10 mouse cellular contexts compared by ENCODE assay signal in genomic region chr10:59451839-59452238, GRCm38 (mm10). TPM values are rescaled to one million over a fixed set of nuclear protein-coding genes. Genes with fewer than 3 reads are reported as not detected.
DNase-seq lines count a peak whose midpoint lies in the region; ATAC-seq lines count a peak whose summit lies in the region.
"Had no signal": no experiment of that assay in that cellular context is flagged by ENCODE, and none has a peak within 500 bp of the region (broad histone marks: within the 10 kb centered on the region; RNA-seq: fewer than 3 reads in every experiment).

No protein-coding gene starts in this region.

- H3K27ac ChIP-seq in liver, embryonic 12.5 days, result no peak overlapping the region
- H3K27ac ChIP-seq in hindbrain, embryonic 14.5 days, result no peak overlapping the region

- no peaks in the 10 kb centered on the region; the same call in 1 of the 2 replicates for H3K36me3 ChIP-seq in liver, embryonic 12.5 days
- no peaks in the 10 kb centered on the region; the same call in 1 of the 2 replicates for H3K36me3 ChIP-seq in hindbrain, embryonic 14.5 days (replicated peaks; ENCODE audit: control insufficient read depth, insufficient read depth)

- WGBS in liver, embryonic 12.5 days (ENCODE audit: insufficient replicate concordance), result 53% methylated on average over 5 of the region's 5 CpGs
- WGBS in hindbrain, embryonic 14.5 days, result 37% methylated on average over 5 of the region's 5 CpGs

- no peak overlapping the region for H3K4me2 ChIP-seq in liver, embryonic 12.5 days
- no peak overlapping the region for H3K4me2 ChIP-seq in hindbrain, embryonic 14.5 days (replicated peaks)

- ATAC-seq in liver, embryonic 12.5 days, result peak; percentile 40; the same call in 1 of the 2 replicates
- ATAC-seq in hindbrain, embryonic 14.5 days (ENCODE audit: low FRiP score), result peak; percentile 37; the same call in 1 of the 2 replicates
- peak; percentile 48; the same call in 1 of the 2 replicates for ATAC-seq in megakaryocyte-erythroid progenitor cell, adult 5-6 weeks (replicated peaks; ENCODE audit: low FRiP score, low TSS enrichment, poor library complexity, severe bottlenecking)

- no peak overlapping the region for H3K4me3 ChIP-seq in liver, embryonic 12.5 days
- H3K4me3 ChIP-seq in hindbrain, embryonic 14.5 days (replicated peaks; ENCODE audit: low read length), result no peak overlapping the region

- no peaks in the 10 kb centered on the region for H3K27me3 ChIP-seq in liver, embryonic 12.5 days (replicated peaks)
- no peaks in the 10 kb centered on the region for H3K27me3 ChIP-seq in hindbrain, embryonic 14.5 days (ENCODE audit: control insufficient read depth, insufficient read depth, low read length)

- H3K9ac ChIP-seq in liver, embryonic 12.5 days, result no peak overlapping the region
- no peak overlapping the region for H3K9ac ChIP-seq in hindbrain, embryonic 14.5 days

- H3K9me3 ChIP-seq in liver, embryonic 12.5 days (replicated peaks), result no peaks in the 10 kb centered on the region
- H3K9me3 ChIP-seq in hindbrain, embryonic 14.5 days (ENCODE audit: control insufficient read depth, low read length), result no peaks in the 10 kb centered on the region

- DNase-seq in adrenal gland, adult (ENCODE audit: inconsistent age in 2 of 2, low spot score in 1 of 2), result peak; percentile 13 to 70
- no peak for DNase-seq in adrenal gland, postnatal 4 days (ENCODE audit: low spot score in 2 of 2)
- DNase-seq in liver, result no peak
- DNase-seq in hindbrain, embryonic 14.5 days (ENCODE audit: low spot score), result peak; percentile 66
- no peak for DNase-seq in spleen, postnatal 14 days (ENCODE audit: low spot score in 2 of 2)
- DNase-seq in thymus, adult 18-20 months, result no peak

- peaks cover 11% of the 10 kb centered on the region; the same call in 1 of the 2 replicates for H3K4me1 ChIP-seq in liver, embryonic 12.5 days
- no peaks in the 10 kb centered on the region for H3K4me1 ChIP-seq in hindbrain, embryonic 14.5 days (replicated peaks; ENCODE audit: control insufficient read depth, insufficient read depth, low read length)

RNA-seq across cellular contexts. Expression of gene Oit3, which starts 10.3 kb away (rescaled TPM):
- 1 to 10 TPM; 3.9 to 6.1 TPM for total RNA-seq in adrenal gland, postnatal 4 days (2021)
- 32.4 and 37.4 TPM in 2 replicates for polyA plus RNA-seq in liver, embryonic 12.5 days (2016; fragmentation: Nextera tagmentation; extraction: Ambion mirVana)
- polyA plus RNA-seq in hindbrain, embryonic 14.5 days (2014; fragmentation: Nextera tagmentation; extraction: Ambion mirVana), result 0.18 and 0.27 TPM in 2 replicates
- not detected in 2 replicates for total RNA-seq in megakaryocyte-erythroid progenitor cell, adult 5-6 weeks (2014; fragmentation: Nextera tagmentation)
- not detected in 2 replicates for total RNA-seq in megakaryocyte-erythroid progenitor cell, adult 5-6 weeks (2017)

RNA-seq across cellular contexts. Expression of gene Pla2g12b, which starts 48.4 kb away (rescaled TPM):
- 1 to 10 TPM in 1 of 2 experiments, not detected in 1; 6.6 TPM for total RNA-seq in adrenal gland, postnatal 4 days (2021)
- polyA plus RNA-seq in liver, embryonic 12.5 days (2016; fragmentation: Nextera tagmentation; extraction: Ambion mirVana), result 39.0 and 41.3 TPM in 2 replicates
- not detected in 2 replicates for polyA plus RNA-seq in hindbrain, embryonic 14.5 days (2014; fragmentation: Nextera tagmentation; extraction: Ambion mirVana)
- total RNA-seq in megakaryocyte-erythroid progenitor cell, adult 5-6 weeks (2014; fragmentation: Nextera tagmentation), result not detected in 2 replicates
- not detected in 2 replicates for total RNA-seq in megakaryocyte-erythroid progenitor cell, adult 5-6 weeks (2017)
- total RNA-seq: hematopoietic stem cell, adult 5-6 weeks had no signal
- polyA plus RNA-seq: C2C12 had no signal

RNA-seq across cellular contexts. Expression of gene Gm10273, which starts 56.4 kb away (rescaled TPM):
- 10 to 100 TPM; 74.6 to 87.8 TPM for total RNA-seq in adrenal gland, postnatal 4 days (2021)
- 4.2 and 5.2 TPM in 2 replicates for polyA plus RNA-seq in liver, embryonic 12.5 days (2016; fragmentation: Nextera tagmentation; extraction: Ambion mirVana)
- 4.0 and 4.3 TPM in 2 replicates for polyA plus RNA-seq in hindbrain, embryonic 14.5 days (2014; fragmentation: Nextera tagmentation; extraction: Ambion mirVana)
- 20.6 and 40.3 TPM in 2 replicates for total RNA-seq in megakaryocyte-erythroid progenitor cell, adult 5-6 weeks (2014; fragmentation: Nextera tagmentation)
- 82.6 and 90.1 TPM in 2 replicates for total RNA-seq in megakaryocyte-erythroid progenitor cell, adult 5-6 weeks (2017)

Comparison
In these comparisons a context has a peak if more than half of its experiments do, and no peak if none do; other contexts are left out.
1. DNase-seq: peak in adrenal gland, adult (2 of 2) and hindbrain, embryonic 14.5 days (single experiment); none in adrenal gland, postnatal 4 days (0 of 2), liver (single experiment), spleen, postnatal 14 days (0 of 2) and thymus, adult 18-20 months (0 of 2).
2. RNA of gene Oit3, which starts 10.3 kb away (total RNA-seq): 3.9 to 6.1 TPM in adrenal gland, postnatal 4 days; not detected in megakaryocyte-erythroid progenitor cell, adult 5-6 weeks; every median in the first group is over 4 times any median in the second.
3. Peak in every context shown above with its lines, with median percentiles within 50 percentile points of each other: ATAC-seq.